Mouse (Mus musculus) gastrocnemius, adult 8-10 months (tissue): Measurements from ENCODE around the gene Hspb9. TPM values are rescaled to one million over a fixed set of nuclear protein-coding genes. Genes with fewer than 3 reads are reported as not detected.

ENCODE experiments used
- DNase-seq, 2 experiments: peaks; one replicate each; pipeline ENCODE4 v3.0.0; 2022; ENCODE audit warnings: low spot score in 2 of 2
- total RNA-seq, 4 experiments: library from RNA; stranded (reverse); gene quantifications; 2 replicates each; pipeline ENCODE4 v1.2.4; 2022

The Hspb9 gene
- total RNA-seq, result not detected

DNA sequence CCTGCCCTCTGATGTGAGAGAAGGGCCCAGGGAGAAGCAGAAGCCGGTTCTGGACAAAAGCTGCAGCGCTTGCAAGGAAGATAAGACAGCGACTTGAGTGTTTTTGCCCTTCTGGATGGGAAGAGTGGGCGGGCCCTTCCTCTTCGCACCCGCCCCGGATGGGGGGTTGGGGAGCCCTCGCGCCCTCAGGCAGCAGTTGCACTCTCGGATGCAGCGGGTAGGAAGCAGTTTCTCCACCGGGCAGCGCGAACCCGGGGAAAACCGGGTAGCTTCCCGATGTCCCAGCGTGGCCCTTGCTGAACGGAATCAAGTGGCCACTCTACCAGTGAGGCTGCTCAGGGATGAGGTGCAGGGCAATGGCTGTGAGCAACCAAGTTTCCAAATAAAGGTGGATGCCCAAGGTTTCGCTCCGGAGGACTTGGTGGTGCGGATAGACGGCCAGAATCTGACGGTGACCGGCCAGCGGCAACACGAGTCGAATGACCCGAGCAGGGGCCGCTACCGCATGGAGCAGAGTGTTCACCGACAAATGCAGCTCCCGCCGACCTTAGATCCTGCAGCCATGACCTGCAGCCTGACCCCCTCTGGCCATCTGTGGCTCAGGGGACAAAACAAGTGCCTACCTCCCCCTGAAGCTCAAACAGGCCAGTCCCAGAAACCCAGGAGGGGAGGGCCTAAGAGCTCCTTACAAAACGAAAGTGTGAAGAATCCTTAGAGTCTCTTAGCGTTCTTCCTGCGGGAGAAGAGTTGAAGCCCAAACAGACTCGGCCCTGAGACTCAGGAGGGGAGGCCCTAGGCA is at the start of gene Hspb9:
Gene Hspb9, plus strand, starts transcription at position 116 of the 799 bp plus-strand sequence.
- DNase-seq, result peak in 1 of 2 experiments; percentile 36

DNA sequence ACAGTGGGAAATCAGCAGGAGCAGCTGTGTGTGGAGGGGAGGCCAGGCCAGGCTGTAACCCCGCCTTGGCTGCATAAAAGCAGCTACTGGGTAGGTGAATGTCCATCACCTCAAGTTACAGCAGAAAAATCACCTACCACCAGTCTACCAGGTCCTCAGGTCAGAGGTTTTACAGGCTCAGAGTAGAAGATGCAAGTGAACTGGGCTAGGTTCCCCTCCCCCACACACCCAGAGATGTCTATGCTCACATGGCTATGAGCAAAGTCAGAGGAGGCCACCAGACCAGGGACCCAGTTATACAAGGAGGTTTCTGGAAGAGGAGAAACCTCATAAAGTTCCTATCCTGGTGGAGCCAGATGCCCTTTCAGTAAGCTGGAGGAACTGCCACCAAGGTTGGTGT is 42.6 kb upstream of the Hspb9 start:
- DNase-seq, result no peak

DNA sequence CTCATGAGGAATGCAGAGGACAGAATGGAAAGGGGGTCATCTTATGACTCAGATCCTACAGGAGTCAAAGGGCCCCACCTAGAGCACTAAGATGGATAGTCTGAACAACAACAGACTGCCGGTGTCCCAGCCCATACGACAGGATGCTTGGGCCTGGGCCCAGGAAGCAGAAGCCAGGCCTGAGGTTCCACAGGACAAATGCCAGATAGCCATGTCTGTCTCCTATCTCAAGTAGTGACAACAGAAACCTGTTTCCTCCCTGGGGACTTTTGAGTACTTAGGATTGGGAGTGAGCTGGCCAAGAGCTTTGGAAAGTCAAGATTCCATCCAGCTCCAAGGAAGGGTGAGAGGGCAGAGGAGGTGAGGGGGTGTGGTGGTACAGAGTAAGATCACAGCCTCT is 41.7 kb upstream of the Hspb9 start:
- DNase-seq, result no peak

DNA sequence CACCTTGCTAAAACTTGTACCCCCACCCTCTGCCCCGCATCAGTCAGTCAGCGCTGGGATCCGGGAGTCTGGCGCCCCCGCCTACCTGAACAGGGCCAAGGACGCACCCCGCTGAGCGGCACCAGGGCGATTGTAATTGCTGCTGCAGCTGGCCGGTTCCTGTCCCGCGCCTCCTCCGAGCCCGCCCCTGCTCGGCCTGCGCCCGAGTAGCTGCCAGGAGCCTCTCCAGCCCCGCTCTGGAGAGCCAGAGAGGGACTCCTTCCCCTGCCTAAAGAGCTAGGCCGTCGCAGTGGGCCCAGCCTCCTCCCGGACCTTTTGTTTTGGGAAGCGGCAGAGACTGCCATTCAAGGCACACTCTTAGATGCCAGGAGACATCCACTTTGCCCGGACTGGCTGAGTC is 40.5 kb upstream of the Hspb9 start:
- DNase-seq, result peak; percentile 48 to 54

DNA sequence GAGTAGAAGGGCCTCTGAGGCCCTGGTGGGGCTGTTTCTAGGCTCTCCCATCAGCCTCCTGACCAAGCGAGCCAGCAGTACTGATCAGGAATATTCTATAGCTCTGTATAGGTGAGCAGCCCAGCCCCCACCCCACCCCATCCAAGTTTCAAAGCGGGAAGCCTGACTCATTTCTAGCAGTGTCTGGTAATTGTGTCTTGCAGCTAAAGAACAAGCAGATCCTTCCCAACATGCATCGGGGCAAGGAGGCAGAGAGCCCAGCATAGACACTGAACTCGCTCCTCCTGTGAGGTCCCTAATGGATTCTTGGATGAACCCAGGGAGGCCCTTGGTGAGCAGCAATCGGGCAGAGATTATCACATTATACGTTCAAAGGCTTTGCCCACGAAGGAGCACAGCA is 35.8 kb upstream of the Hspb9 start:
- DNase-seq, result no peak

DNA sequence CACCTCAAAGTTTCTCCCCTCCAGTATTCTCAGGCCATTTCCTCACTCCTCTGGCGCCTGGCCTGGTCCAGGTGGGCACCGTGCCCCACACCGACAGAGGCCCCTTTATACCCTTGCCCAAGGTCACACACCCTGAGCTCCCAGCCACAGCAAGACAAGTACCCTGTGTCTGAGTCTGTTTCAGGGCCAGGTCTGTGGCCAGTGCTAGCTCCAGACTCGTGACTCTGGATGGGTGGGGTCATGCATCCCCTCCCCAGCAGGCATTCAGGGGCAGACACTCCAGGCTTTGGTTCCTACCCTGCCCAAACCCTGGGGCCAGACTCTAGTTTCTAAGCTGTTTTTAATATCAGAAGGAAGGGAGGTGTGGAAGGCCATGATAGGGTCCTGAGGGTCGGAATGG is 31.8 kb upstream of the Hspb9 start:
- no peak for DNase-seq

DNA sequence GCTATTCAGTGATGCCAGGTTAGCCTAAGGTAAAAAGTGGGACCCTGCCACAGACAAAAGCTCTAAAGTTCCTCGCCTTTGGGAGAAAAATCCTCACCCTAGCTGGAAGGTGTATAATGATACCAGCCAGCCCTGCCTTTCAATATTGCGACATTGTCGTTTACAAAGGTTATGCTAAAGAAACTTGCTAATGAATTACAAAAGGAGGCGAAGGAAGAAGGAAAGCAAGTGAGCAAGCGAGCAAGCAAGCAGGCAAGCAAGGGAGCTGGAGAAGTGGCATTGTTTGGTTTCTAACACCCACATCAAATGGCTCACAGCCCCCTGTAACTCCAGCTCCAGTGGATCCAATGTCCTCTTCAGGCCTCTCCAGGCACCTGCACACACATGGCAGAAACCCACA is 31.1 kb upstream of the Hspb9 start:
- no peak for DNase-seq

DNA sequence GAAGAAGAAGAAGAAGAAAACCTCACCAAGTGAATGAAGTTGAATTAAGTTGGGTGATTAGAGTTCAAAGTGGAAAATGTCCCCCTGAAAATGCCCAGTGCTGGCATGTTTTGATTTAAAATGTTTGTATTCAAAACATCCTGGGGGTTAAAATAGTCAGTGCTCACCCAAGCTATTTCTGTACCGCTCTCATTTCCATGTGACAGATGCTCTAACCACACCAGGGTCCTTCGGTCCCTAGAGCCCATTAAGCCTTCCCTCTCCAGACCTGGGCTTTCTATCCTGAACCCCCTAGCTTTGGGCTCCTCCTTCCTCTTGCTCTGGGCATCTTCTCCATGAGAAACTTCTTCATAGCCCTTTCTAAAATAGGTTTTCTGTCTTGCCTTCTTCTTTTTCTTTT is 29.6 kb upstream of the Hspb9 start:
- no peak for DNase-seq

DNA sequence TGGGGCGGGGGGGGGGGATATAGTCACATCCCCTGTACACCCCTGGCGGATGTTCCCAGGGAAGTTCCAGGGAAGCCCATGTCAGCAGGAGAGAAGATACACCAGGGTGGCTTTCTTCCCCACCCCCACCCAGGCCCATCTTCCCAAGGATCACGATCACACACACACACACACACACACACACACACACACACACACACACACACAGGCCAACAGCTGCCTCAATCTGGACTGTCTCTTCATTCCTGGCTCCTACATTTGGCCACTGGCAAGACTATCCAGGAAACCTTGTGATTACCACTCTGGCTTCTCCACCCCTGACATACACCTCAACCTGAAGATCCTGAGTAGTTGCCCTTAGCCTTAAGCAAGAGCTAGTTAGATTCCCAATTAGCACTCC is 28.3 kb upstream of the Hspb9 start:
- DNase-seq, result no peak

DNA sequence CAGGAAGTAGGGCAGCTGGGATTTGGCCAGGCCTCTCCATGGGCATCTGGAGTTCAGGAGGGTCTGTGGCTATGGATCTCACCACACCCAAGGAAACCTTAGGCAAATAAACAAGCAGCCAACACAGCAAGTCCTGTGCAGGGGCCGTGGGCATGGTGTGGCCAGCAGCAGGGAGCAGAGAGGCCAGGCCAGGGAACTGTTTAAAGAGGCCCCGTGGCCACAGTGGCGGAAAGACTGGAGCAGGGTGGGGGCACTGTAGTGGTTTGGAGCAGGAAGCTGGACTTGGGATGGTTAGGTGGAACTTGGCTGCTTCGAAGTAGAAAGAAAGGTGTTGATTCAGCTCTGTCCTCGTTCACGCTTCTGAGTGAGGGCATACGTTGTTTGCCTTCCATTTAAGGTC is 26.4 kb upstream of the Hspb9 start:
- DNase-seq, result no peak

DNA sequence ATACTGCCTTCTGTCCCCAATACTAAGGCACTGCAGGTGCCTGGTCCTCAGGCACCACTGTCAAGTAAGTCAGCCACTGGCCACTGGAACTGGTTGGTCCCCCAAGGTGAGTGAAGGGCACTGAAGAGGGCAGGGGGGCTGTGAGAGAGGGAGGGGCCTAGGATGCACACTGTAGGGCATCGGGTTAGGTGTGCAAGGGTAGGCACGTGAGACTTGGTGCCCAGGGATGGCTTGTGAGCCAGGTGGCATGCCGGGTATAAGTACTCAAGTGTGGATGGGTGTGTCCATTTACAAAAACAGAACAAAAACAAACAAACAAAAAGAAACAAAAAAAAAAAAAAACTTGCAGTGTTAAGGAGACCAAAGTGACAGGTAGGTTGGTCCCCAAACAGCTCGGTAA is 25.2 kb upstream of the Hspb9 start:
- no peak for DNase-seq

DNA sequence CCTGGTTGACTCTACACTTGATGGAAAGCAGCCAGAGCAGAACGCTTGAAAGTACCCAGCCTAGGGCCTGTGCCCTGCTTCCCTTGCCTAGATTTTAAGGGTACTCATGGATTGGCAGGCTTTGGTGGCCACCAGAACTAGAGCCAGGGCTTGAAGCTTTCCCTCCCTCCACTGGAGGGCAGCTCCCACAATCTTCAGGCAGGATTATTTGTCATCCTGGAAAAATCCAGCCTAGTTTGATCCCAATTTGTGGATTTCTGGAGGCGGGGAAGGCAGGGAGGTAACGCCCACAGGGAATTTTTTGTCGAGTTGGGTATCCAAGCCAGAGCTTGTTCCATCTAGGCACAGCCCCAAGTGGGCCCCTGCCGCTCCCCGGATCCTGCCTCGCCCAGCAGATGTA is 23.3 kb upstream of the Hspb9 start:
- DNase-seq, result no peak

DNA sequence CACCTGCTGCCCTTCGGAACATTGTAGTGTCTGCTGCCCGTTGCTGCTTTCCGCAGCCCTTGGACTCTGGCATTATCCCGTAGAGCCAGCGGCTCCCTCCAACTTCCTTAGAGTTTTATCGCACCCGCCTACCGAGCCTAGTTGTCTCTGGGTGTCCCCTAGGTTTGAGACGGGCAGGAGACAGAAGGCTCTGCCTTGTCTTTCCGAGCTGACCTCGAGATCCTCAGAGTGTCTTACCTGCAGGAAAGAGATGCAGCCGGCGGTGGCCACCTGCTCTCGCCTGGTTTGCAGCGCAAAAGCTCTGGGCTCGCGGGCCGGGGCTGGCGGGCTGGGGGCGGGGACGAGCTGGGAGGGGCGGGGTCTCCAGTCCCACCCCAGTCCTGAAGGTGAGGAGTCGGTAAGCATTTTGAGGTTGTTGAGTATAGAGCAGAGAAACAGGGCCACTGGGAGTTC is 21.5 kb upstream of the Hspb9 start, which contains the start of gene Zfp385c:
Gene Zfp385c, minus strand, starts transcription at position 292 of the 453 bp plus-strand sequence.
- DNase-seq, result no peak

DNA sequence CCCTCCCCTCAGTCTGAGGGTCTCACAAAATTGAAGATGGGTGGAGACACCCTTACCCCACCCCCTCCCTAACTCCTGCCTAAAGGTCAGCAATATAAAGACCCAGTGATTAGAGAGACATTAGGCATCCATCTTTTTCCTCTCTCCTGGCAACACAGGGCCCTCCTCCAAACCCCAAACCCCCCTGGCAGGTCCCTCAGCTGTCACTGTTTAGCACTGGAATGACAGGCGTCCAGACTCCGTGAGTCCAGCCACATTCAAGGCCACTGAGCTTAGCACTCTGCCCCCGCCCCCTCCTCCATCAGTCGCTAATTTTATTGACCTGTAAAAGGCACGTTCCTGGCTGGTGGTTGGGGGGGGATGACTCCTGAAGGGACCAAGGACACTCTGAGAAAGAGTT is 20.5 kb upstream of the Hspb9 start:
- DNase-seq, result no peak

DNA sequence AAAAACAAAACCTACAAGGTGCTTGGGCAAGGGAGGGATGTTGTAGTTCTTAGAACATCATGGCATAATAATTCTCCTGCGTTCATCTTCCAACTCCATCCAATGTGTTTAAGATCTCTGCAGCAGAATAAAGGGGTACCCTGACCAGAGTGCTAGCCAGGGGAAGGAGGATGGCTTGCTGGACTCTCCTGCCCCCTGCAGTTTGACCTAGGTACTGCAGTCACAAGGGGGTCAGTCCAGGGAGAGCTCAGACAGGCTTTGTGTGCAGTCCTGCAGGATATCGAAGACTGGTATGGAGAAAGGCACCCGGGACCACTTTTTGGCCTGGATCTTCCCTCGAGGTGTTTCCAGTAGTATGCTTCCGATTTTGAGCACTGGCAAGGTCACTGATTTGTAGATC is 18.7 kb upstream of the Hspb9 start:
- peak; percentile 49 to 63 for DNase-seq

DNA sequence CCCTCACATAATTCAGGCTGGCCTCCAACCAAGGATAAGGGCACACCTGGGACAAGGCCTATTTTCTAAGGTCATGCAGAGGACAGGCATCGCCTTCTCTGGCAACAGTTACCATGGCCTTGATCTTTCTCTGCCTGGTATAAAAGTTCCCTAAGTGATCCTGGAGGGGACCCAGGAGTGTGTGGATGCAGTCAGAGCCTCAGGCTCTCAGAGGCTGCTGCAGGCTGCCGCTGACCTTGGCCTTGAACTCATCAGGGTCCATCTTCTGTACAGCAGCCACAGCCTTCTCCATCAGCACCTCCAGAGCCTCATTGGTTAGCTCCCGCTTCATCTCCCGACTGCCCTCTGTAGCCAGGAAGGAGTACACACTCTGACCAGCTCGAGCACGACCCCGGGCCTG is 15.7 kb upstream of the Hspb9 start:
- DNase-seq, result no peak

DNA sequence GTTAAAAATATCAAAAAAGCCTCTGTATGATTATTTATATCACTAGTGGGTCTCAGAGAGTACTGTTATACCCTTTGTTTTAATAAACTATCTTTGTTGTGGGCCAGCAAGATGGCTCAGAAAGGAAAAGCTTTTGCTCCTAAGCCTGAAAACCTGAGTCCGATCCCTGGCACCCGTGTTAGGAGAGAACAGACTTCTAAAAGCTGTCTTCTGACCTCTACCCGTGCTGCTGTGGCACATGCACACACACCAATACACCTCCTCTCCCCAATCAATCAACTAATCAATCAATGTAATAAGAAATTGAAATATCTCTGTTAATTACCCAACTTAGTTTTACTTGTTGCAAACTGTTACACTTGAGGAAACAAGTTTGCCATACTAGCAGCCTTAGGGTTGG is 12.9 kb upstream of the Hspb9 start:
- no peak for DNase-seq

DNA sequence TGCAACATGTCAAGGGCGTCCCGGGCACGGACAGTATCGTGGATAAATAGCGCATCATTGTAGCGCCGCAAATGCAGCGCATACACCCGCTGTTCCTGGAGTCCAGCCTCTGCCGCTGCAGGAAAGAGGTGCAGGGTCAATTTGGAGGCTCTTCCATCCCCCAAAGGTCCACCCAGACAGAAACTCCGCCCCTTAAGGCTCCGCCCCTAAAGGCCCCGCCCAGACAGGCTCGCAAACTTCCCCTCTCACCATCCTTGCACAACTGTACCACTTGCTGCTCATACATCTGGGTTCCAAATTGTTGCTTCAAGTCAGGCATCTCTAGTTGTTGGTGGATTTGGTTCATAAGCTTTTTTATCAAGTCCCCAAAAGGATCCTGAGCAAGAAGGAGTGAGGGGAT is 12.3 kb upstream of the Hspb9 start:
- DNase-seq, result peak; percentile 53 to 57

DNA sequence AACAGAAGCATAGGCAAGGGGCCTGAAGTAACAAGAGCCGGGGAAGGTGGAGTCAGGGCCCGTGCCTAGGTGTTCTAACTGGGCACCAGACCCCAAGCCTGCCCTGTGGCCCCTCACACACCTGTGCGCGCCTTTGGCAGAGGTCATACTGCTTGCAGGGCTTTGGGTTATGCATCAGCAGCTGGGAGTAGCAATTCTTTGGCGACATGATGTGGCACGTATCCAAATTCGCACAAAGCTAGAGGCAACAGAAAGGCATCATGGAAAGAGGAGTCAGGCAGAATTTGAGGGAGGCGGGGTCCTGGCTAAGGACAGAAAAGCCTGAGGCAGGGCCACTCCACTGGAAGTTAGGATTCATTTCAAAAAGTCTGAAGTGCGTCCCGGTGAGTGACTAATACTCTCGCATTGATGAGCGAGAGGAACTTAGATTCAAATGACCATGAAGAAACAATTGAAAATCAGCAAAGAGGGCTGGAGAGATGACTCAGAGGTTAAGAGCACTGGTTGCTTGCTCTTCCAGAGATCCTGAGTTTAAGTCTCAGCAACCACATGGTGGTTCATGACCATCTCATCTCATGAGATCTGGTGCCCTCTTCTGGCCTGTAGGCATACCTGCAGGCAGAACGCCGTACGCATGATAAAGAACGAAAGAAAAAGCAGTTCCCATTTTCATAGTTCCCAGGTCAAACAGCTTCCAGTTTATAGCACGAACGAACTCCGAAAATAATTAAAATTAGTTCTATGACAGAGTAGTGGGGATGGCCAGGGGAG is 11.4 kb upstream of the Hspb9 start:
- no peak for DNase-seq

DNA sequence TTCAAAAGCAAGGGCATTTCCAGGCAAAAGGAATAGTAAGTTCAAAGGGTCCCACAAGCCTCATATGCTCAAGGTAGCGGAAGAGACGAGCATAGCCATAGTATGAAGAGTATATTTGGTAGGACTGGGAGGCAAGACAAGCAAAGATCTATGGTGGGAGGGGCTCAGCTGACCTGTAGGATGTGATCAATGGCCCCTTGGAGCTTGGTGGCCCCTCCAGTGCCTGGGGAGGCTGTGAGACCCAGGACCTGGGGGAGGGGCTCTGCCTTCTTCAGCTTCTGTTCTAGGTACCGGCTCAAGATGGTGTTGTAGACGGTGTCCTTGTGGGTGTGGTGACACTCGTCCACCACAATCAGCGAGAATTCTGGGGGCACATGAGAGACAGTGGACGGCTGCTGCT is 10.7 kb upstream of the Hspb9 start:
- no peak for DNase-seq

DNA sequence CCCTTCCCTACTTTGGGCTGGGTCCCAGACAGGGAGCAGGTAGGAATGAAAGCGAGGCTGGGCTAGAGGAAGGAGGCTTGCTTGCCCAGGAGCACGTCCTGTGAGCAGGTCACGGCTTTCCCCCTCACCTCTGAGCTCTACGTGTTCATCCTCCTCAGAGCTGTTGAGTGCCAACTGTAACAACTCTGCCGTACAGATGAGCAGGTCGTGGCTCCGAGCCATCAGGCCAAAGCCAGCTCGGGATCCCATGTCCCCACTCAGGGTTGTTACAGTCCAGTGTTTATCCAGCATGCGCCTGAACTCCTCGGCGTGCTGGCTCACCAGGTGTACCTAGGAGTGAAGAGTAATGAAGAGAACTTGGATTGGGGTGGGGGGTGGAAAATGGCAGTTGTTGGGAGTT is 10.3 kb upstream of the Hspb9 start:
- DNase-seq, result no peak

DNA sequence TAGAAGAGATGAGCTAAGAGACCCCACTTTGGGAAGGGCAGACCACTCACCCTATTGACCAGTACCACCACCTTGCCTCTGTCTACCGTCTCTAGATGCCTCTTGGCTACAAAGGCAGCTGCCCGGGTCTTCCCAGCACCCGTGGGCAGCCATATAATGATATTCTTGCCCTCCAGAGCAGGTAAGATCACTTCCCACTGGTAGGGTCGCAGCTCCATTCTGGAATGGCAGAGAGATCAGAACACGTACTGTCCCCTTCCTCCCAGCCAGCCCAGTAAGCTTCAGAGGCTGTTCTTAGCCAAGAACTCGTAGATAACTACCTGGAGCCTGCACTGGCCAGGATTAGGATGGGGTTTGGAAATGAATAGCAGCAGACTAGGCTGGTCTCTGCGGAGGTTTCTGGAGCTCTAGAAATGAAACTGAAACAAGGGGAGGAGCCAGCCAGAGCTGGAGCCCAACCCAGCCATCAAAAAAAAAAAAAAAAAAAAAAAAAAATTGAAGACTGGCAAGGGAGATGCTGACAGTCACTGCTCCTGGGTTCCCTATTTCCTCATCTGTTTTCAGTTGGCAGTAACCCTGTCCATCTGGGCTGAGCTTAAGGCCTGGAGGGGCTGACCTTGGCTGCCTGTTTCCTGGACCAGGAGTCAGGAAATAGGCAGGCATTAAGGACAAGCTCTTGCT is 9.7 kb upstream of the Hspb9 start, which contains the start of gene Dhx58:
Gene Dhx58, minus strand, starts transcription at position 421 of the 681 bp plus-strand sequence.
- DNase-seq, result no peak
